Mouse (Mus musculus) liver, postnatal 0 days (tissue): ENCODE data around the gene Zg16. TPM values are rescaled to one million over a fixed set of nuclear protein-coding genes. Genes with fewer than 3 reads are reported as not detected.
A peak's percentile ranks its signal among the peaks of the same experiment; 100 is the strongest.

Experiments
- ATAC-seq: fragments of 200-750 bp; cut with Nextera tagmentation; 2 replicates; pipeline ENCODE4 v1.8.0; 2017; ENCODE audit warnings: mild to moderate bottlenecking, moderate library complexity
- DNase-seq: peaks from one replicate; pipeline ENCODE4 v3.0.0-alpha.2; 2016
- H3K27ac ChIP-seq: fragments of 300-500 bp; sonication (generic); 2 replicates; pipeline ENCODE4 v1.5.1; 2014; ENCODE audit warnings: antibody characterized with exemption, moderate library complexity, mild to moderate bottlenecking, low read depth
- H3K27me3 ChIP-seq: fragments of 300-500 bp; sonication (generic); 2 replicates; pipeline ENCODE4 v1.6.1; 2014; ENCODE audit warnings: low read length, control low read depth, mixed read lengths; ENCODE audit not compliant: insufficient read depth
- H3K36me3 ChIP-seq: fragments of 300-500 bp; sonication (generic); replicated peaks from 2 replicates; pipeline ENCODE4 v1.6.1; 2014; ENCODE audit warnings: mild to moderate bottlenecking, control low read depth, low read length, moderate library complexity, mixed read lengths; ENCODE audit not compliant: insufficient read depth
- H3K4me1 ChIP-seq: fragments of 300-500 bp; sonication (generic); 2 replicates; pipeline ENCODE4 v1.6.1; 2014; ENCODE audit warnings: antibody characterized with exemption, mild to moderate bottlenecking, control low read depth; ENCODE audit not compliant: insufficient read depth
- H3K4me2 ChIP-seq: fragments of 300-500 bp; sonication (generic); 2 replicates; pipeline ENCODE4 v1.6.1; 2014; ENCODE audit warnings: low read depth, mild to moderate bottlenecking, low read length, moderate library complexity, mixed read lengths
- H3K4me3 ChIP-seq: fragments of 300-500 bp; sonication (generic); 2 replicates; pipeline ENCODE4 v1.5.1; 2014; ENCODE audit warnings: low read depth, low read length
- H3K9ac ChIP-seq: fragments of 300-500 bp; sonication (generic); replicated peaks from 2 replicates; pipeline ENCODE4 v1.6.1; 2014; ENCODE audit warnings: mild to moderate bottlenecking, moderate library complexity
- H3K9me3 ChIP-seq: fragments of 300-500 bp; sonication (generic); 2 replicates; pipeline ENCODE4 v1.6.1; 2016; ENCODE audit warnings: mild to moderate bottlenecking, control low read depth, low read length, mixed read lengths
- CTCF ChIP-seq: sonication (generic); IDR thresholded peaks from 2 replicates; pipeline ENCODE4 v1.5.1; 2016; ENCODE audit warnings: antibody characterized with exemption, low read depth
- EP300 ChIP-seq: IDR thresholded peaks from 2 replicates; pipeline ENCODE4 v1.6.1; 2016; ENCODE audit warnings: antibody characterized with exemption, low read depth, mild to moderate bottlenecking
- WGBS: fragments of 180-500 bp; shearing (Covaris S2); extraction: QIAGEN DNeasy Blood & Tissue Kit; methylation state at CpG from one replicate; pipeline ENCODE4 v1.1.7; 2014; ENCODE audit not compliant: insufficient replicate concordance; 5-methylcytosine and 5-hydroxymethylcytosine counted together
- polyA plus RNA-seq: library from polyadenylated mRNA; unstranded; fragments of >200 nt; fragmentation: Nextera tagmentation; extraction: Ambion mirVana; gene quantifications from 2 replicates; pipeline ENCODE4 v1.2.1, GENCODE M21; 2015

Gene Zg16
- polyA plus RNA-seq, 1 experiment from 2014 or later: 0.59 TPM

DNA sequence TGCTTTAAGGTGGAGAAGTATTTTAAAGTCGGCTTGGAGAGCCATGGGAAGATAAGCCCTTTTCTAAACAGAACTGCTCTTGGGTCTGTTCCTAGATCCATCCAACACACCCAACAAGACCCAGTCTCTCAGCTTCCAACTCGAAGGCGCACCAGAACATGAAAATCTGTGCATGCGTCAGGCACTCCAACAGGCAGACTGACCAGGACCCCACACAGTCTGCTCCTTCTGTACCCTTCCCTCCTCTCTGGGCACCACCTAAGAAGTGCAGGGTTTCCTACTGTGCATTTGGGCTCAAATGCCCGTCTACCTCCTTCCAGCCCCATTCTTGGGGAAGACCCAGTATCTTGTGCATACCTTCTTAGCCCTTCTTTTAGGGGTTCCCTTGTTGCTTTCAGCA lies 66.6 kb downstream of the Zg16 start:
- 55% methylated on average over 5 of the region's 5 CpGs for WGBS
- H3K9me3 ChIP-seq: no peaks in the 10 kb centered on the region
- no peak overlapping the region for H3K27ac ChIP-seq
- no peak for TF ChIP-seq CTCF
- no peak for TF ChIP-seq EP300
- peak overlapping the region; percentile 28; the same call in 1 of the 2 replicates for H3K9ac ChIP-seq
- no peaks in the 10 kb centered on the region for H3K27me3 ChIP-seq
- ATAC-seq (no peak), DNase-seq (no peak)
- peaks cover 61% of the 10 kb centered on the region for H3K4me1 ChIP-seq
- peak overlapping the region; percentile 68 for H3K4me2 ChIP-seq
- H3K4me3 ChIP-seq: peak overlapping the region; percentile 17
- peaks cover 24% of the 10 kb centered on the region for H3K36me3 ChIP-seq

- no peak for DNase-seq
- peaks cover 61% of the 10 kb centered on the region for H3K4me1 ChIP-seq
Measured at GRCm38 (mm10) chr7:127020031-127020430, 67.1 kb downstream of the Zg16 start.

GRCm38 (mm10) chr7:127019306-127019960 lies 67.7 kb downstream of the Zg16 start:
- no peaks in the 10 kb centered on the region for H3K9me3 ChIP-seq
- TF ChIP-seq CTCF: no peak
- no peak for TF ChIP-seq EP300
- H3K27me3 ChIP-seq: no peaks in the 10 kb centered on the region
- WGBS: 66% methylated on average over 14 of the region's 14 CpGs
- ATAC-seq (no peak), DNase-seq (no peak)
- no peak overlapping the region for H3K4me3 ChIP-seq
- H3K9ac ChIP-seq: no peak overlapping the region; the same call in 1 of the 2 replicates
- H3K27ac ChIP-seq: no peak overlapping the region
- peaks cover 61% of the 10 kb centered on the region for H3K4me1 ChIP-seq
- H3K36me3 ChIP-seq: peaks cover 27% of the 10 kb centered on the region
- no peak overlapping the region for H3K4me2 ChIP-seq

More at GRCm38 (mm10) chr7:127020031-127020430, 67.1 kb downstream of the Zg16 start:
- TF ChIP-seq CTCF (no peak), EP300 (no peak)
- Histone ChIP-seq H3K9ac (no peak overlapping the region), H3K36me3 (peaks cover 27% of the 10 kb centered on the region), H3K4me2 (no peak overlapping the region), H3K27ac (no peak overlapping the region), H3K9me3 (no peaks in the 10 kb centered on the region), H3K4me3 (no peak overlapping the region), H3K27me3 (no peaks in the 10 kb centered on the region)
- 74% methylated on average over 3 of the region's 3 CpGs for WGBS
- ATAC-seq: no peak

DNA sequence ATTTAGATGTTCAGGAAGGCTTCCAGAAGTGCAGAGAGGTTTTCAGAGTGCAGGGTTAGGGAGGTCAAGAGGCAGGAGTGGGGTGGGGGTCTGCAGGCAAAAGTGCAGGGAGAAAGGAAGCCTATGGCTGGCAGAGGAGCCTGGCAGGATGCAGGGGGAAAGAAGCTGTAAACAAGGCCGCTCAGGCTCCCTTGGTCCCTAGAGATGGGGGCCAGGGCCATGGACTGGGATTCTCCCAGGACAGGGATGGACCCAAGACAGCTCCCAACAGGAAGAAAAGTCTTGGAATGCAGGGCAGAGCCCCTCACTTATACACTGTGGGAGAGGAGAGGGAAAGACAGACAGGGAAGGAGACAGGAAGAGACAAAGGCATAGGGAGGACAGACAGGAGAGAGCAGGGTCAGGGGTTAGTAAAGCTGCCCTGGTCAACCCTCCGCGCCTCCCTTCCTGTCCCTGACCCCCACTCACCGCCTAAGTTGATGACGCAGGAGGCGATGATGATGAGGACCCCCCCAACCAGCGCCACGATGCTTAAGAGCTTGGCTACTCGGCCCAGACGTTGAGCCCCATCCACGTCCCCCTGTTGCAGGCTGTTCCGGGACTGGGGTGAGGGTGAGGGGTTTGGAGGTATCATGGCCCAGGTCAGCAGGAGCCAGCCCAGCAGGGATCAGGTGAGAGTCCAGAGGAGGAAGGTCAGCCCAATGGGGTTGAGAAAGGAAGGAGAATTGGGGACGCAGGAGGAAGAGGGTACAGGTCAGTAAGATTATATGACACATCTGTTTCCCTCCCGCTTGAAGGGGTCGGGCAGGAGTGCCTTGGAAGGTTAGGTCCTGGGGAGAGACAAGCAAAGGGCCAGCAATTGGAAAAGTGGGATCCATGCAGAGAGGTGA lies 68.5 kb downstream of the Zg16 start:
- DNase-seq (no peak), ATAC-seq (no peak)
- Histone ChIP-seq H3K4me1 (peaks cover 57% of the 10 kb centered on the region), H3K4me3 (no peak overlapping the region), H3K27ac (no peak overlapping the region; the same call in 1 of the 2 replicates), H3K36me3 (peaks cover 19% of the 10 kb centered on the region), H3K9ac (no peak overlapping the region), H3K27me3 (no peaks in the 10 kb centered on the region), H3K9me3 (no peaks in the 10 kb centered on the region), H3K4me2 (no peak overlapping the region)
- WGBS: 82% methylated on average over 14 of the region's 15 CpGs
- no peak for TF ChIP-seq EP300
- no peak for TF ChIP-seq CTCF

DNA sequence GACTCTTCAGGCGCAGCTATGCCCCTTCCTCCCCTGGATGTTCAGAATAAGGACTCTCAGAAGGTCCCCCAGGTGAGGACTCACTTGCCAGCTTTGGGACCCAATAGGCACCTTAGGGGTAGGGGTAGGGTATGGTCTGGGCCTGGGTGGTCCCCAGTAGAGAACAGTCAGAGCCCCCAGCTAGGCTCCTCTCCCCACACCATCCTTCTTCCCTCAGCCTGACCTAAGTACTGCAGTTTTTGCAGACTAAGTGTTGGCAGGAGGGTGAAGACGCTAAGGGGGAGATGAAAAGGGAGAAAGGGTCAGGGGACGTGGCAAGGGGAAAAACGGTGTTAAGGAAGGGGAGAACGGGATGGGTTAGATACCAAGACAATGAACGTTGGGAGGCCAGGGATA lies 69.2 kb downstream of the Zg16 start:
- no peaks in the 10 kb centered on the region for H3K27me3 ChIP-seq
- H3K4me2 ChIP-seq: no peak overlapping the region
- no peaks in the 10 kb centered on the region for H3K9me3 ChIP-seq
- TF ChIP-seq EP300 (no peak), CTCF (no peak)
- DNase-seq (no peak), ATAC-seq (no peak)
- H3K4me1 ChIP-seq: peaks cover 55% of the 10 kb centered on the region
- WGBS: 48% methylated on average over 6 of the region's 6 CpGs
- H3K36me3 ChIP-seq: peaks cover 14% of the 10 kb centered on the region
- H3K4me3 ChIP-seq: no peak overlapping the region
- H3K9ac ChIP-seq: no peak overlapping the region
- no peak overlapping the region for H3K27ac ChIP-seq
